Mouse (Mus musculus) hindbrain, embryonic 15.5 days (tissue): ENCODE measurements around the gene Efcab2. TPM values are rescaled to one million over a fixed set of nuclear protein-coding genes. Genes with fewer than 3 reads are reported as not detected.
"Not testable (repeated sequence)": the region's sequence is repeated elsewhere in the genome, so short reads cannot be mapped to it uniquely, and the experiment has no call there.

ENCODE experiments used
- ATAC-seq: fragments of 200-750 bp; cut with Nextera tagmentation; 2 replicates; pipeline ENCODE4 v1.8.0; 2017; ENCODE audit warnings: low read depth, moderate number of reproducible peaks, moderate TSS enrichment; ENCODE audit not compliant: low FRiP score
- H3K27ac ChIP-seq: fragments of 300-500 bp; sonication (generic); replicated peaks from 2 replicates; pipeline ENCODE4 v1.5.1; 2015; ENCODE audit warnings: mild to moderate bottlenecking, inconsistent platforms
- H3K27me3 ChIP-seq: fragments of 300-500 bp; sonication (generic); 2 replicates; pipeline ENCODE4 v1.6.1; 2015; ENCODE audit warnings: control low read depth, inconsistent platforms
- H3K36me3 ChIP-seq: fragments of 300-500 bp; sonication (generic); 2 replicates; pipeline ENCODE4 v1.6.1; 2015; ENCODE audit warnings: control low read depth, inconsistent platforms
- H3K4me1 ChIP-seq: fragments of 300-500 bp; sonication (generic); replicated peaks from 2 replicates; pipeline ENCODE4 v1.6.1; 2015; ENCODE audit warnings: control low read depth, inconsistent platforms
- H3K4me2 ChIP-seq: fragments of 300-500 bp; sonication (generic); 2 replicates; pipeline ENCODE4 v1.6.1; 2015; ENCODE audit warnings: moderate library complexity, mild to moderate bottlenecking, inconsistent platforms
- H3K4me3 ChIP-seq: fragments of 300-500 bp; sonication (generic); 2 replicates; pipeline ENCODE4 v1.5.1; 2015; ENCODE audit warnings: mild to moderate bottlenecking, inconsistent platforms
- H3K9ac ChIP-seq: fragments of 300-500 bp; sonication (generic); 2 replicates; pipeline ENCODE4 v1.6.1; 2015; ENCODE audit warnings: inconsistent platforms
- H3K9me3 ChIP-seq: fragments of 300-500 bp; sonication (generic); 2 replicates; pipeline ENCODE4 v1.6.1; 2016; ENCODE audit warnings: control low read depth, inconsistent platforms
- WGBS: fragments of 180-500 bp; shearing (Covaris S2); methylation state at CpG from one replicate; pipeline ENCODE4 v1.1.7; 2015; 5-methylcytosine and 5-hydroxymethylcytosine counted together
- polyA plus RNA-seq: library from polyadenylated mRNA; unstranded; fragments of >200 nt; fragmentation: Nextera tagmentation; extraction: Ambion mirVana; gene quantifications from 2 replicates; pipeline ENCODE4 v1.2.1, GENCODE M21; 2015

Gene Efcab2
- polyA plus RNA-seq, 1 experiment from 2014 or later = 11.2 TPM

DNA sequence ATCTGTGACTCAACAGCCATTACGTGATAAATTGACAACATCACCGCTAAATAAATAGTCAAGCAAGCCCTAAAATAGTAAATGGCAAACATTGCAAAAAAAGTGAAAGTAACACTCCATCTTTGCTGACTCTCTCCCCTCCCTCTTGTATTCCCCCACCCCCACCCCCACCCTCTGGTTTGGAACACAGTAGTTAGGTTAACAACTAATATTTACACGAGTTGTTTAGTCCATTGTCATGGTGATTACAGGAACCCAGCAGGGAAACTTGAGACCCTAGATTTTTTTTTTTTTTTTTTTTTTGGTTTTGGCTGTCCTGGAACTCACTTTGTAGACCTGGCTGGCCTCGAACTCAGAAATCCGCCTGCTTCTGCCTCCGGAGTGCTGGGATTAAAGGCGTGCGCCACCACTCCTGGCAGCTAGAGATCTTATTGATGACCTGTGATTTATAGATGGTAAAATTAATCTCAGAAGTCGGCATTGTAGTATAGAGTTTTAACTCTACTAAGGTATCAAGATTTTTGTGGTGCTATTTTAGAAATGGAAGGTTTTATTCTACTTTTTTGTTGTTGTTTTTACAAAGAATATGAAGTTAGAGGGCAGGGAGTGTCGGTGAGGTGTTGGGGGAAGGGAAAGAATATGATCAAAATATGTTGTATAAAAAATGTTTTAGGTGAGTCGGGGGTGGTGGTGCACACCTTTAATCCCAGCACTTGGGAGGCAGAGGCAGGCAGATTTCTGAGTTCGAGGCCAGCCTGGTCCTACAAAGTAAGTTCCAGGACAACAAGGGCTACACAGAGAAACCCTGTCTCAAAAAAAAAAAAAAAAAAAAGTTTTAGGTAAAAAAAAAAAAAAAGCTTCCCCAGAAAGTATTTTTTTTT is 1.1 kb downstream of the Efcab2 start:
- Histone ChIP-seq H3K4me1 (no peaks in the 10 kb centered on the region), H3K36me3 (no peaks in the 10 kb centered on the region), H3K4me3 (peak overlapping the region; percentile 68), H3K27me3 (no peaks in the 10 kb centered on the region), H3K9me3 (no peaks in the 10 kb centered on the region), H3K27ac (peak overlapping the region; percentile 99), H3K9ac (peak overlapping the region; percentile 87), H3K4me2 (peak overlapping the region; percentile 69)
- no peak for ATAC-seq
- 59% methylated on average over 12 of the region's 12 CpGs for WGBS

DNA sequence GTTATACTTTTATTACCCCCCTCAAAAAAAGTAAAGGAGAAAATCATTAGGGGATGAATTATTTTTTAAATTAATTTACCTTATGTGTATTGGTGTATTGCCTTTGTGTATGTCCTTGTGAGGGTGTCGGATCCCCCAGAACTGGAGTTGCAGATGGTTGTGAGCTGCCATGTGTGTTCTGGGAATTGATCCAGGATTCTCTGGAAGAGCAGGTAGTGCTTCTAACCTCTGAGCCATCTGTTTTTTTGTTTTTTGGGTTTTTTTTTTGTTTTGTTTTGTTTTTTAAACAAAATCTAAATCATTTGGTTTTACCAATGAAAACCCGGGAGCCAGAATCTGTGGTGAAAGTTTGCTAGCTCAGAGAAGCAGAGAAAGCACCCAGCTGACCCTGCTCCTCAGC is 1.8 kb downstream of the Efcab2 start:
- H3K27me3 ChIP-seq = no peaks in the 10 kb centered on the region
- H3K9ac ChIP-seq = no peak overlapping the region
- no peak overlapping the region for H3K4me3 ChIP-seq
- ATAC-seq = no peak
- H3K4me2 ChIP-seq = no peak overlapping the region
- H3K36me3 ChIP-seq = no peaks in the 10 kb centered on the region
- no peak overlapping the region for H3K27ac ChIP-seq
- 62% methylated on average over 2 of the region's 2 CpGs for WGBS
- H3K4me1 ChIP-seq = no peaks in the 10 kb centered on the region
- H3K9me3 ChIP-seq = no peaks in the 10 kb centered on the region

- WGBS = 67% methylated on average over 4 of the region's 4 CpGs
- no peak for ATAC-seq
- Histone ChIP-seq H3K36me3 (no peaks in the 10 kb centered on the region), H3K4me2 (no peak overlapping the region), H3K9me3 (no peaks in the 10 kb centered on the region), H3K4me3 (no peak overlapping the region), H3K4me1 (no peaks in the 10 kb centered on the region), H3K27me3 (no peaks in the 10 kb centered on the region), H3K27ac (no peak overlapping the region), H3K9ac (no peak overlapping the region)
These were observed 3.0 kb downstream of the Efcab2 start for GRCm38 (mm10) chr1:178408901-178409361.

- 91% methylated on average over 2 of the region's 2 CpGs for WGBS
- H3K4me1 ChIP-seq, H3K4me3 ChIP-seq, H3K36me3 ChIP-seq, ATAC-seq, H3K9me3 ChIP-seq, H3K4me2 ChIP-seq, H3K27ac ChIP-seq, H3K9ac ChIP-seq, H3K27me3 ChIP-seq: not testable (repeated sequence)
These were observed 7.5 kb downstream of the Efcab2 start for GRCm38 (mm10) chr1:178413367-178413766.

DNA sequence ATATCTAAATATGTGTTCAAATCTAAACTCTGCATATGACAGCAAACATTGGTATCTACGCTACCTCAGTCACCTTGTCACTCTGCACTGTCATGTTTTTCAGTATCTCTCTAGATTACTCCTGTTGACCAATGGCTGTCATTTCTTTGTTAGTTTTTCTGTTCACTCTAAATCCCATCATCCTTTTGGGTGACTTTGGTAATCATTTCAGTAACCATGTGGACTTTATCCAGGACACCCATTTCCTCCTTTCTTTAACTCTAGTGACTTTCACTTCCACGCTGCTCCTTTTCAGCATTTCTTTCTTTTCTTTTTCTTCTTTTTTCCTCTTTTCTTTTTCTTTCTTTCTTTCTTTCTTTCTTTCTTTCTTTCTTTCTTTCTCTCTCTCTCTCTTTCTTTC is 13.7 kb downstream of the Efcab2 start:
- WGBS = 96% methylated on average over 2 of the region's 2 CpGs
- no peak overlapping the region for H3K4me3 ChIP-seq
- no peak overlapping the region for H3K9ac ChIP-seq
- H3K27ac ChIP-seq = no peak overlapping the region
- no peak for ATAC-seq
- H3K36me3 ChIP-seq = no peaks in the 10 kb centered on the region
- no peaks in the 10 kb centered on the region for H3K9me3 ChIP-seq
- no peak overlapping the region for H3K4me2 ChIP-seq
- no peaks in the 10 kb centered on the region for H3K27me3 ChIP-seq
- no peaks in the 10 kb centered on the region for H3K4me1 ChIP-seq

GRCm38 (mm10) chr1:178423662-178424061 is 17.8 kb downstream of the Efcab2 start:
- Histone ChIP-seq H3K27me3 (no peaks in the 10 kb centered on the region), H3K9me3 (no peaks in the 10 kb centered on the region), H3K27ac (no peak overlapping the region), H3K36me3 (no peaks in the 10 kb centered on the region), H3K4me2 (no peak overlapping the region), H3K9ac (no peak overlapping the region), H3K4me3 (no peak overlapping the region), H3K4me1 (no peaks in the 10 kb centered on the region)
- WGBS = 95% methylated on average over 1 of the region's 1 CpGs
- ATAC-seq = no peak

DNA sequence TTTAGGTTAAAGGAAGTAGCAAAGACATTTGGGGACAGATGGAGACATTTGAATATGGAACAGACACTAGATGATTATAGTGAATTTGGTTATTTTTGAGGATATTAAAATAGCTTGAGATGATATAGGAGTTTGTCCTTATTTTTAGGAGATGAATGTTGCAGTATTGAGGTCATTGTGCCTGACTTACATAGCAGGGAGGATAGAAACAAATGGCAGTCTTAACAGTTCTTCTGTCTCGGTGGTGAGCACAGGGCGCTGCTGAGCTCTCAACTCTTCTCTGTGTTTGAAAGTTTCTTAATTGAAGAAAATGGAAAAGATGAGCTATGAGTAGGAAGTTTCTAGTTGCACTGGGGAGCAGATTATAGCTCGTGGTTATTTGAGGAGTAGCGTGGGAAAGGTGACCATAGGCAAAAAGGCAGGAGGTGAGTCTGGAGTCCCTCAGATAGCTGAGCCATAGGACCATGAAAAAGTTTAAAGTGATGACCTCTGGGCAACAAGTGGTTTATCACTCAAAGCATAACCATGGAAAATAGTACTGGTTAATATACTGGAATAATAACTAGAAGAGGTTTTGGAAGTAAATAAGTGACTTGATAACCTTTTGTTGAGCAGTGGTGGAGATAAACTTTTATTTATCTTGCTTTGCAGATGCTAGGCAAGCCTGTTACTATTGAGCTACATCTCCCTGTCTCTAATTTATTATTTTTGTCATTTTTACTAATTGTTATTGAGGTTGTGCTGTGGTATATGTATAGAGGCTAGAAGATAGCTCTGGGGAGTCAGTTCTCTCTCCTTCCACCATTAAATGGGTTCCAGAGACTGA is 25.9 kb downstream of the Efcab2 start:
- H3K9ac ChIP-seq = no peak overlapping the region
- no peak for ATAC-seq
- no peak overlapping the region for H3K4me3 ChIP-seq
- H3K27me3 ChIP-seq = no peaks in the 10 kb centered on the region
- no peaks in the 10 kb centered on the region for H3K9me3 ChIP-seq
- H3K36me3 ChIP-seq = no peaks in the 10 kb centered on the region
- H3K4me2 ChIP-seq = no peak overlapping the region
- H3K4me1 ChIP-seq = no peaks in the 10 kb centered on the region
- 88% methylated on average over 4 of the region's 4 CpGs for WGBS
- no peak overlapping the region for H3K27ac ChIP-seq

DNA sequence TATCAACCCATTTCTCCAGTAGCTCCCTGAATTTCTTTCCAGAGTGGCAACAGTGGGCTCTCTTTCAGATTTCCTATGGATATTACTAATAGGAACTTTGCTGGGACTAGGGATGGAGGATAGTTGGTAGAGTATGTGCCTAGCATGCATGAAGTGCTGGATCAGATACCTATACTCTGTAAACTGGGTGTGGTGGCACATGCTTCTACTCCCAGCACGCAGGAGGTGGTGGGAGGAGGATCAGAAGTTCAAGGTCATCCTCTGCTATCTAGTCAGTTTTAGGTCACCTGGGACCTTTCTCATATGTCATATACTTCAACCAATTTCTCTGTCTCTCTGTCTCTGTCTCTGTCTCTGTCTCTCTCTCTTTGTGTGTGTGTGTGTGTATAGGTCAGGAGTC is 27.7 kb downstream of the Efcab2 start:
- ATAC-seq = no peak
- H3K9me3 ChIP-seq = no peaks in the 10 kb centered on the region
- no peak overlapping the region for H3K4me3 ChIP-seq
- no peak overlapping the region for H3K27ac ChIP-seq
- no peaks in the 10 kb centered on the region for H3K36me3 ChIP-seq
- H3K4me1 ChIP-seq = no peaks in the 10 kb centered on the region
- H3K9ac ChIP-seq = no peak overlapping the region
- no peaks in the 10 kb centered on the region for H3K27me3 ChIP-seq
- 93% methylated on average over 1 of the region's 1 CpGs for WGBS
- no peak overlapping the region for H3K4me2 ChIP-seq

GRCm38 (mm10) chr1:178444407-178444806 is 38.5 kb downstream of the Efcab2 start:
- H3K4me2 ChIP-seq = no peak overlapping the region
- H3K36me3 ChIP-seq = no peaks in the 10 kb centered on the region
- no peak overlapping the region for H3K4me3 ChIP-seq
- H3K27me3 ChIP-seq = no peaks in the 10 kb centered on the region
- H3K4me1 ChIP-seq = no peaks in the 10 kb centered on the region
- ATAC-seq = no peak
- no peak overlapping the region for H3K9ac ChIP-seq
- WGBS = 63% methylated on average over 3 of the region's 3 CpGs
- no peaks in the 10 kb centered on the region for H3K9me3 ChIP-seq
- no peak overlapping the region for H3K27ac ChIP-seq

DNA sequence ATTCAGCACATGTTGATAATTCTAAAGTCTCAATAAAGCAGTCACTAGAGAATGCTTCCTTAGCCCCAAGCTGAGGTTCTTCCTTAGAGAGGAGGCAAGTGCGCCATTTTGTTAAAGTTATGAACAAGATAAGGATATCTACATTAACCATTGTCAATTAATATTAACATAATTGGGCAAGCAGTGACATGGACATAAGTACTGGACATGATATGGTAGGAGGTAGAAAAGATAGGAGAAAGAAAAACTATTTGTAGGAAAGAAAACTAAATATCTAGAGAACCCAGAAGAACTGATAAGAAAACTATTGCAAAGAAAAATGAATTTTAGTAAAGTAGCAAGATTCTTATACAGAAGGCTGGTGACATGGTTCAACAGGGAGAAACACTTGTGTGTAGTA is 41.2 kb downstream of the Efcab2 start:
- no peak for ATAC-seq
- WGBS = 94% methylated on average over 1 of the region's 1 CpGs
- no peaks in the 10 kb centered on the region for H3K9me3 ChIP-seq
- no peak overlapping the region for H3K9ac ChIP-seq
- H3K27ac ChIP-seq = no peak overlapping the region
- no peak overlapping the region for H3K4me2 ChIP-seq
- H3K36me3 ChIP-seq = no peaks in the 10 kb centered on the region
- no peak overlapping the region for H3K4me3 ChIP-seq
- H3K27me3 ChIP-seq = no peaks in the 10 kb centered on the region
- H3K4me1 ChIP-seq = no peaks in the 10 kb centered on the region

DNA sequence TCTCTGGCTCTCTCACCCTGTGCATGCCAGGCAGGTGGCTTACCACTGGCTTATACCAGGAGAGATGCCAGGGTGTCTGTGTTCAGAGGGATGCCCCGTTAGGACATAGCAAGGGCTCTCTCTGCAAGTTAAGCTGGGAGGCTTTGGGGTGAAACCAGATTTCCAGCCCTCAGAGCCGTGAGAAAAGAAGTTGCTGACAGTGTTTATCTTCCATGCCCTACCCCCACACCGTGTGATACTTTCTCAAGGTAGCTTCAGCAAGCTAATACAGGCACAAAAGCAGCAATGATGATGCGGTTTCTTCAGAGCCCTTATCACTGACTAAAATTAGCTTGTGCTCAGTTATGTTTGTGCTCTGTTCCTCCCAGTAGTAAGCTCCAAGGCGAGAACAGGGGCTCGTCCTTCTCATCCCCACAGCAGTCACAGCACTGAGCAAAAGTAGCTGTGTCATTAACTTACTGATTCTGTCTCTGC is 42.4 kb downstream of the Efcab2 start:
- ATAC-seq = no peak
- no peaks in the 10 kb centered on the region for H3K27me3 ChIP-seq
- 60% methylated on average over 6 of the region's 6 CpGs for WGBS
- no peaks in the 10 kb centered on the region for H3K36me3 ChIP-seq
- no peaks in the 10 kb centered on the region for H3K4me1 ChIP-seq
- H3K9ac ChIP-seq = no peak overlapping the region
- no peak overlapping the region for H3K4me2 ChIP-seq
- H3K27ac ChIP-seq = no peak overlapping the region
- H3K4me3 ChIP-seq = no peak overlapping the region
- no peaks in the 10 kb centered on the region for H3K9me3 ChIP-seq

- WGBS = 27% methylated on average over 3 of the region's 3 CpGs
- H3K9me3 ChIP-seq = no peaks in the 10 kb centered on the region
- no peak overlapping the region for H3K9ac ChIP-seq
- no peaks in the 10 kb centered on the region for H3K4me1 ChIP-seq
- H3K27ac ChIP-seq = no peak overlapping the region
- H3K4me2 ChIP-seq = no peak overlapping the region
- ATAC-seq = peak; percentile 69; the same call in 1 of the 2 replicates
- no peaks in the 10 kb centered on the region for H3K36me3 ChIP-seq
- H3K4me3 ChIP-seq = no peak overlapping the region
- no peaks in the 10 kb centered on the region for H3K27me3 ChIP-seq
These were observed 43.3 kb downstream of the Efcab2 start for GRCm38 (mm10) chr1:178449172-178449571.
